Mouse (Mus musculus) embryonic facial prominence, embryonic 10.5 days (tissue): ENCODE results near the gene Akt1. TPM values are rescaled to one million over a fixed set of nuclear protein-coding genes. Genes with fewer than 3 reads are reported as not detected.

Experiments
- DNase-seq: peaks from one replicate; pipeline ENCODE4 v3.0.0-alpha.2; 2017; ENCODE audit warnings: low spot score
- H3K27ac ChIP-seq: fragments of 300-500 bp; sonication (generic); replicated peaks from 2 replicates; pipeline ENCODE4 v1.5.1; 2016; ENCODE audit warnings: mild to moderate bottlenecking
- H3K27me3 ChIP-seq: fragments of 300-500 bp; sonication (generic); replicated peaks from 2 replicates; pipeline ENCODE4 v1.6.1; 2016; ENCODE audit warnings: low read depth, mild to moderate bottlenecking; ENCODE audit not compliant: poor library complexity, severe bottlenecking
- H3K36me3 ChIP-seq: fragments of 300-500 bp; sonication (generic); replicated peaks from 2 replicates; pipeline ENCODE4 v1.6.1; 2016; ENCODE audit warnings: mild to moderate bottlenecking, moderate library complexity
- H3K4me1 ChIP-seq: fragments of 300-500 bp; sonication (generic); 2 replicates; pipeline ENCODE4 v1.6.1; 2016
- H3K4me3 ChIP-seq: fragments of 300-500 bp; sonication (generic); 2 replicates; pipeline ENCODE4 v1.5.1; 2016; ENCODE audit warnings: mild to moderate bottlenecking, moderate library complexity
- H3K9me3 ChIP-seq: fragments of 300-500 bp; sonication (generic); 2 replicates; pipeline ENCODE4 v1.6.1; 2016; ENCODE audit warnings: mild to moderate bottlenecking
- WGBS: fragments of 180-500 bp; shearing (Covaris S2); methylation state at CpG from one replicate; pipeline ENCODE4 v1.1.7; 2016; 5-methylcytosine and 5-hydroxymethylcytosine counted together
- polyA plus RNA-seq: library from polyadenylated mRNA; unstranded; fragments of >200 nt; fragmentation: Nextera tagmentation; extraction: Ambion mirVana; gene quantifications from 2 replicates; pipeline ENCODE4 v1.2.1, GENCODE M21; 2016

Akt1 gene
- polyA plus RNA-seq, 1 experiment from 2014 or later, result 47.0 TPM

DNA sequence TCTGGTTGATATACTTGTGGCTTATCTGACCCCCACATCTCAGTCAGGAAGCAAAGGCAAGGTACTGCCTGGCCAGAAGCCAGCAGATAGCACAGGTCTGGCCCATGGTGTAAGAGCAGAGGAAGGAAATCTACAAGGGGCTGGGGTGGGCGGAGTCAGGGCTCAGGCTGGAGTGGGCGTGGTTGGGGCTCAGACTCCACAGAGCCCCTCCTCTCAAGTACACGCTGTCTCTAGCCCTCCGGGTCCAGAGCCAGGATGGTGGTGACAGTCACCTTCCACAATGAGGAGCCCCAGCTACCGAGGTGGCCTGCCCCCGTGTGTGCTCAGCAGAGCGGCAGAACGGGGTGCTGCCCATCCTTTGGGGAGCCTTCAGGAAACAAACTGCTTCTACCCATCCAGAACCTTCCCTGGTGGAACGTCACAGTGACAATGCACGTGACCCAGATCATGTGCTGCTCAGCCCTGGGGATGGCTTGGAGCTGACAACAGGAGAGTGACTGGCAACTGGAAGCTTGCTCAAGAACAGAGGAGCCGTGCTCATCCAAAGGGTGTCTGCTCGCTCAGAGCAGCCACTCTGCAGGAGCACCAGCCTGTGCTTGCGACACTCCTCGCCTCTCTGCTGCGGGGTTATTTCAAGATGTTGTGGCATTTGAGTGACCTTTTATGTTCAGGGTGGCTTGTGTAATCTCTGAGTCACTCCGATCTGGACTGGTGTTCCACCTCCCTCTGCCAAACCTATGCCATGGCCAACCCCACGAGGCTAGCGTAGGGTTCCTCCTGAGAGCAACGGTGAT, 45.6 kb downstream of the Akt1 start:
- Histone ChIP-seq H3K27me3 (no peaks in the 10 kb centered on the region), H3K9me3 (no peaks in the 10 kb centered on the region), H3K27ac (peak overlapping the region; percentile 60), H3K36me3 (no peaks in the 10 kb centered on the region), H3K4me1 (peaks cover 53% of the 10 kb centered on the region), H3K4me3 (peak overlapping the region; percentile 49)
- peak; percentile 83 for DNase-seq
- WGBS, result 37% methylated on average over 19 of the region's 19 CpGs

DNA sequence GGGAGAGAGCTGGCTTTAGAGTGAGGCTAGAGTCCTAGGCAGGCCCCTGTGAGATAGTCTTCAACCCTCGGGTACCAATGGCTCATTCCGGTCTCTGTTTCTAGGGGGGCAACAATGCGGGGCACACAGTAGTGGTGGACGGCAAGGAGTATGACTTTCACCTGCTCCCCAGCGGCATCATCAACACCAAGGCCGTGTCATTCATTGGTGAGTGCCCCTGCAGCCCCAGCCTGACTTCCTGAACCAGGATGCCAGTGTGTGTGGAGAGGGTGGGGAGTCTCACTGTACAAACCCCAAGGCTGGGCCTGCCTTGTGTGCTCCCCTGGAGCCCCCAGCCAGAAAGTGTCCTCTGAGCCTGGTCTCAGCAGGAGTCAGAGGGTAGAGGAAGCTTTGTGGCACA, 46.5 kb downstream of the Akt1 start:
- H3K27ac ChIP-seq, result 0 out of 2 replicates have a peak overlapping the region, but pooled peaks have one; percentile 25
- H3K27me3 ChIP-seq, result peaks cover 3% of the 10 kb centered on the region
- DNase-seq, result no peak
- H3K36me3 ChIP-seq, result no peaks in the 10 kb centered on the region
- peaks cover 53% of the 10 kb centered on the region for H3K4me1 ChIP-seq
- no peaks in the 10 kb centered on the region for H3K9me3 ChIP-seq
- H3K4me3 ChIP-seq, result 0 out of 2 replicates have a peak overlapping the region, but pooled peaks have one; percentile 49
- 89% methylated on average over 6 of the region's 6 CpGs for WGBS

- Histone ChIP-seq H3K4me3 (no peak overlapping the region), H3K9me3 (no peaks in the 10 kb centered on the region), H3K4me1 (peaks cover 53% of the 10 kb centered on the region), H3K36me3 (no peaks in the 10 kb centered on the region), H3K27ac (no peak overlapping the region), H3K27me3 (peaks cover 11% of the 10 kb centered on the region)
- no peak for DNase-seq
- WGBS, result 61% methylated on average over 7 of the region's 7 CpGs
Observed at GRCm38 (mm10) chr12:112627097-112627881, 47.4 kb downstream of the Akt1 start.

GRCm38 (mm10) chr12:112626455-112626854, 48.2 kb downstream of the Akt1 start:
- peaks cover 20% of the 10 kb centered on the region for H3K27me3 ChIP-seq
- DNase-seq, result no peak
- H3K4me1 ChIP-seq, result peaks cover 49% of the 10 kb centered on the region
- 79% methylated on average over 6 of the region's 6 CpGs for WGBS
- no peak overlapping the region for H3K4me3 ChIP-seq
- no peaks in the 10 kb centered on the region for H3K9me3 ChIP-seq
- no peaks in the 10 kb centered on the region for H3K36me3 ChIP-seq
- H3K27ac ChIP-seq, result no peak overlapping the region

DNA sequence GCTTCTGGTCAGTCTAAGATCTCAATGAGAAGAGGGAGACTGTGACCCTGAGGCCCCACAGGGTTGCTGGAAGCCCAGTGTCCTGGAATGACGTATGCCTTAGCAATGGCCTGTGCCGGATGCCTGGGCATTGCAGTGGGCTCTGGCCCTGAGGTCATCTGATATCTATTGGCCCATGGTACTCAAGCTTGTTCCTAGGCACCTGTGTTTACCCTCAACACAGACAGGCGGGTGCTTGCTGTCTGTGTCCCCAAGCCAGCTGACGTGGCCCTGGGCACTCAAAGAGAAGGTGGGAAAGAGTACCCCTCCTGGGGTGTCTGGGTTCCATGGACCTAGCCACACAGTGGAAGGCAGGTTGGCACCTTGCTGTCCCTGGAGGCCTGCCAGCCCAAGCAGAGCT, 49.0 kb downstream of the Akt1 start:
- no peak for DNase-seq
- no peak overlapping the region for H3K27ac ChIP-seq
- no peaks in the 10 kb centered on the region for H3K9me3 ChIP-seq
- H3K27me3 ChIP-seq, result peaks cover 27% of the 10 kb centered on the region
- no peaks in the 10 kb centered on the region for H3K36me3 ChIP-seq
- WGBS, result 93% methylated on average over 4 of the region's 4 CpGs
- H3K4me1 ChIP-seq, result peaks cover 53% of the 10 kb centered on the region
- H3K4me3 ChIP-seq, result no peak overlapping the region

GRCm38 (mm10) chr12:112623742-112624141, 50.9 kb downstream of the Akt1 start:
- no peaks in the 10 kb centered on the region for H3K9me3 ChIP-seq
- no peaks in the 10 kb centered on the region for H3K36me3 ChIP-seq
- H3K4me3 ChIP-seq, result no peak overlapping the region
- peaks cover 64% of the 10 kb centered on the region for H3K4me1 ChIP-seq
- peak; percentile 82 for DNase-seq
- 17% methylated on average over 2 of the region's 2 CpGs for WGBS
- peaks cover 47% of the 10 kb centered on the region for H3K27me3 ChIP-seq
- peak overlapping the region; percentile 36; the same call in 1 of the 2 replicates for H3K27ac ChIP-seq

GRCm38 (mm10) chr12:112621900-112622299, 52.8 kb downstream of the Akt1 start:
- Histone ChIP-seq H3K9me3 (no peaks in the 10 kb centered on the region), H3K27me3 (peaks cover 62% of the 10 kb centered on the region), H3K27ac (no peak overlapping the region), H3K4me3 (no peak overlapping the region), H3K36me3 (no peaks in the 10 kb centered on the region), H3K4me1 (peaks cover 69% of the 10 kb centered on the region)
- DNase-seq, result no peak
- WGBS, result 85% methylated on average over 3 of the region's 3 CpGs

- Histone ChIP-seq H3K27me3 (peaks cover 62% of the 10 kb centered on the region), H3K27ac (peak overlapping the region; percentile 76)
Observed at GRCm38 (mm10) chr12:112620354-112621061, 54.2 kb downstream of the Akt1 start.

GRCm38 (mm10) chr12:112619686-112620353, 54.9 kb downstream of the Akt1 start, which contains the start of gene Adssl1:
Gene Adssl1, plus strand, starts transcription at chr12:112620045.
- Histone ChIP-seq H3K27ac (peak within 1 kb of the TSS; percentile 76), H3K36me3 (no peaks in the 10 kb centered on the region), H3K9me3 (no peaks in the 10 kb centered on the region), H3K27me3 (peaks cover 62% of the 10 kb centered on the region), H3K4me3 (peak within 1 kb of the TSS; percentile 69), H3K4me1 (peaks cover 61% of the 10 kb centered on the region)
- peak; percentile 80 for DNase-seq
- under 1% methylated on average over 56 of the region's 56 CpGs for WGBS

More at GRCm38 (mm10) chr12:112620354-112621061, 54.2 kb downstream of the Akt1 start:
- Histone ChIP-seq H3K9me3 (no peaks in the 10 kb centered on the region), H3K4me3 (peak overlapping the region; percentile 69), H3K36me3 (no peaks in the 10 kb centered on the region), H3K4me1 (peaks cover 61% of the 10 kb centered on the region)
- no peak for DNase-seq
- WGBS, result 14% methylated on average over 16 of the region's 16 CpGs

GRCm38 (mm10) chr12:112618981-112619685, 55.6 kb downstream of the Akt1 start:
- DNase-seq, result peak; percentile 35
- H3K27me3 ChIP-seq, result peaks cover 62% of the 10 kb centered on the region
- WGBS, result 20% methylated on average over 13 of the region's 13 CpGs
- H3K27ac ChIP-seq, result peak overlapping the region; percentile 76; the same call in 1 of the 2 replicates
- peaks cover 54% of the 10 kb centered on the region for H3K4me1 ChIP-seq
- H3K36me3 ChIP-seq, result no peaks in the 10 kb centered on the region
- peak overlapping the region; percentile 69 for H3K4me3 ChIP-seq
- no peaks in the 10 kb centered on the region for H3K9me3 ChIP-seq

DNA sequence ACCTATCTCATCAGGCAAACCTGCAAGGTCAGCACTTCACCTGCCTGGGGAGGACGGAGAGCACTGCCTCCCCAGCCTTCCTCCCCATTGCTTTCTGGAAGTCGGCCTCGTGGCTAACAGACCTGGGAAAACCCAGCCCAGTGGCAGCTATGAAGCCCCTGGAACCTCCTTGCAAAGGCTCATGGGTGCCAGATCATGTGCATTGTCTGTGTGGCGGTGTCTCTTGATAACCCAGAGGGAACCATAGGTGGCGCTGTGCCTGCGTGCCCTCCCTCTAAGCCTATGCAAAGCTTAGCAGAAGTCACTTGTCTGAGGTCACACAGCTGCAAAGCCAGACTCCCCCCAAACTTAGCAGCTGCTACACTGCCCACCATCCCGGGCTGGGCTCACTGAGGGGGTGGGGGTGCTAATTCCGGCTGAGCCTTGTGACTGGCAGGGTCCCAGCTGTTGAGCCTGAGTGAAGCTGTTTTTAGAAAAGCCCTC, 56.7 kb downstream of the Akt1 start:
- 14% methylated on average over 8 of the region's 8 CpGs for WGBS
- H3K27me3 ChIP-seq, result peaks cover 57% of the 10 kb centered on the region
- H3K9me3 ChIP-seq, result no peaks in the 10 kb centered on the region
- 0 out of 2 replicates have a peak overlapping the region, but pooled peaks have one; percentile 8 for H3K27ac ChIP-seq
- peaks cover 42% of the 10 kb centered on the region for H3K4me1 ChIP-seq
- H3K36me3 ChIP-seq, result no peaks in the 10 kb centered on the region
- H3K4me3 ChIP-seq, result no peak overlapping the region
- DNase-seq, result peak; percentile 81
